Mouse (Mus musculus) ovary, postnatal 10 days (tissue): ENCODE measurements around the gene Ate1.
"Not testable (repeated sequence)": the region's sequence is repeated elsewhere in the genome, so short reads cannot be mapped to it uniquely, and the experiment has no call there.

Experiments
- DNase-seq: peaks from one replicate; pipeline ENCODE4 v3.0.0; 2022; ENCODE audit warnings: low spot score

The Ate1 gene

DNA sequence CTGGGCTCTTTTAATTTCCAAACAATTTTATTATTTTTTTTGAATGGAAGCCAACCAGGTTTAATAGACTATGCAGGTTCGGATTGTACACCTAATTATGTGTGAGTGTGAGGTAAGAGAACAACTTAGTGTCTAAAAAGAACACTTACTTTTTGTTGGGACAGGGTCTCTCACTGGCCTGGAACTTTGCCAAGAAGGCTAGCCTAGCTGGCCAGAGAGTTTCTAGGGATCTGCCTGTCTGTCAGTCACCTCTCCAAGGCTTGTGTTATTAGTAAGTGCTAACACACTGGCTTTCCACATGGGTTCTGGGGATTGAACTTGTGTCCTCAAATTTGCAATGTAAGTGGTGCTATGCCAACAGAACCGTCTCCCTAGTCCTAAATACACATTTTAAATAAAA, 116.8 kb downstream of the Ate1 start:
- DNase-seq = no peak

DNA sequence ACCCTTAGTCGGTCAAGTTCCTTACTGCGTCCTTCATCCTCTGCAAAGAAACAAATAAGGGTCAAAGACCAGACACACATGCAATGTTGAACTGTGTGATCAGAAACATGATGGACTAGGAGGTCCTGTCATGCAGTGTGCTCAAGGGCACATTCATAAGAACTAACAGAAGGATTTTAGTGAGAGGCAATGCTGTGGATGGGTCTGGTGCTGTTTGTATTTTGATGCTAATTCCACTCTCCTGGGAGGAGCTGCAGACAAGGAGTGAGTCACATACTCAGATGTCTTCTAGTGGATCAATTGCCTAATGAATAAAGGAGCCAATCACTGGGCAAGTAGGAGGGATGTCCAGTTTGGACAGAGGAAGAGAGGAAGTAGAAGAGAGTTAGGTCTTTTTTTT, 125.5 kb downstream of the Ate1 start:
- DNase-seq = no peak

DNA sequence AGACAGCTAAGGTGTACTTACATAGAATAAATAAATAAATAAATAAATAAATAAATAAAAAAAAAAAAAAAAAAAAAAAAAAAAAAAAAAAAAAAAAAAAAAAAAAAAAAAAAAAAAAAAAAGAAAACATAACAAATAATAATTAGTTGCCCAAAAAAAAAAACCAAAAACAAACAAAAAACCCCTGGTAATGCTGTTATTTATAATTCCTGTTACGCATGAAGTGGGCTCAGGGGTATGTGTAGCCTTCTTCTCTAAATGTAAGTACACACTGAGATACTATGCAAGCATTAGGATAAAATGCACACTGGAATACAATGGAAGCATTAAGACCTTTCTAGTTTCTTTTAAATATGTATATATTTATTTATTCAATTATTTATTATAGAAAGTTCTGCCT, 130.1 kb downstream of the Ate1 start:
- not testable (repeated sequence) for DNase-seq

DNA sequence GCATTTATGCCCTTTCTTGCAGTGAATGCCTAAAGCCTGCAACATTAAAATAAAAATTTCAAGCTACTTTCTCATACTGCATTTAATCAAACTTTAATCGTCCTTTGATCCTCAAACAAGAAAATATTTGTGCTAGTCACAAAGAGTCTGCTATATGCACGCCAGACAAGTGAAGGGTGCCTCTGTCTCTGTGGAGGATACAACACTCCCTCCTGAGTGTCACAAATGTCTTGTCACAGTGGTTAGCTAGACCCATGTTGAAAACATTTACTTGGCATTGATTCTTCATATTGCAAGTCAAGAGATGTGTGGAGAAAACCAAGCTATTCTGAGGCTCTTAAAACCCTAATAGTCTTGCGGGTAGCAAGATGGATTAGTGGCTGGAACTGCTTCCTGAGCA, 133.9 kb downstream of the Ate1 start:
- no peak for DNase-seq

DNA sequence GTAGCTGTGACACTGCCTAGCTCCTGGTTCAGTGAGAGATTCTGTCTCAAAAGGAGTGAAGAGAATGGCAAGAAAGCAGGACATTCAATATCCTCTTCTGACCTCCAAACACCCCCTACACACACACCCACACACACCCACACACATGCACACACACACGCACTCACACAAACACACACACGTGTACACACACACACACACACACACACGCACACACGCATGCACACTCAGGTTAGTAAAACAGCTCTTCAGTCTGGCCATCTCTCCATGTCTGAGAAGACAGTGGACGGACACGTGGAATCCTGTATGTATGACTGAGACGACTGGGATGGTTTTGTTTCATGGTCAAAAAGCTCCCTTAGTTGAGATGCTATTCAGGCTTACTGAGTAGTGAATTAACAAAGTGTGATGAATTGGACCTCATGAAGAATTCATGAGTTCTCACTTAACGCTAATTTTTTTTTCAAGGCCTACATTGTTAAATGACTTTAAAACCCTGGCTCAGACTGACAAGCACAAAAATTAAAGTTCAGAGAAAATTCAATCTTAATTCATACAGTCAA, 134.4 kb downstream of the Ate1 start:
- DNase-seq = no peak

DNA sequence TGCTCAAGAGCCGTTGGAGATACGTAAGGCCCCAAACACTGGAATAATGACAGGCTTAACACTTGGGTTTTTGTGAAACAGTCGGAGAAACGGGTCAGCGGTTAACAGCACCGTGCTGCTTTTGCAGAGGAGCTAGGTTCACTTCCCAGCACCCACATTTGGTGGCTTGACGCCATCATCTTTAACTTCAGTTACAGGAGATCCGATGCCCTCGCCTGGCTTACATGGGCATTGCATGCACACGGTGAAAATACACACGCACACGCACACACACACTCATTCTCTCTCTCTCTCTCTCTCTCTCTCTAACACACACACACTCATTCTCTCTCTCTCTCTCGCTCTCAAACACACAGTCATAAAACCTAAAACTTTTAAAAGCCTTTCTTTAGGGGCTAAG, 138.0 kb downstream of the Ate1 start:
- no peak for DNase-seq

DNA sequence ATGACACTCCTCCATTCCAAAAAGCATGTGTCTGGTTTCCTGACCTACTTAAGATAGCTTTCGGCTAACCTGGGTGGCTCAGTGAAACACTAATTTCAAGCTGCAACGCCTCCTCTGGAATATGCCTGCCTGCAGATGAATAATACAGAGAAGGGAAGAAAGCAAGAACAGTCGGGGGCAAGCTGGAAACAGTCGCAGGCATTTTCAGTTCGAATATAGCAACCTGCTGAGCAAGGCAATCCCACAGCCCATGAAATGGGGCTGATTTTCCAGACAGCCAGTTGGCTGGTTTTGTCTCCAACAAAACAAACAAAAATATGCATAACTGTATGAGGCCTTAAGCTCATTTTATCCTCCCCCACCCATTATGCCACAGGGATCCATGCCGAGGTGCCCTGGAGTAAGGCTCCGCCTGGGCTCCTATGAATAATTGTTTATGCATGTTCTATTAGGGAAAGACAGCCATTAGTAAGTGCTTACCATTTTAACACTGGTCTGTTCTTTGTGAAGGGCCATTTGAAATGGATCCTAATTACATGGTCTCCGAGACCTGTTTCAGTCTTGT, 138.7 kb downstream of the Ate1 start:
- DNase-seq = no peak

DNA sequence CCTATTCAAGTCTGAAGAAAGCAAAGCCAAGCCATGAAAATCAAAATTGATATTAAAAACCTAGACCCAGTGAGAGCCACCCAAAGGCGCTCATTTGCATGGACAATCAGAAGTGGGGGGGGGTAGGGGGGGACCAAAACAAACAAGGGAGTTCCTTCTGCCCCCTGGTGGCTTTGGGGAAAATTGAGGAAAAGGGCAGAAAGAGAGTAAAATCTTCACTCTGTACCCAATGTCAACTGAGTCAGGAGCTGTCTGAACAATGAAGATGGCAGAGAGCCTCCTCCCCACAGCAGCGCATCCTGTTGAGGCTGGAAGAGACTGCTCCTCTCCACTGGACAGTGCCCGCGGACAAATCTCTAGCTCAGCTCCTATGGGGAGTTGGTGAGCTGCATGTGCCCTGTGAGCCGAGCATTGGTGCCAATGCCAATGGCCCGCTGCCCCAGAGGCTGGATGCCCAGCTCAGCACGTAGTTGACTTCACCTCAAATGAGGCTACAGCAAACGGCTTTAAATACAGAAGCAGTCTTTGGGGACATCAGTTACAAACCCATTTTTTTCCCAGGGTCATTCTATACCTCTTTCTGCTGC, 139.3 kb downstream of the Ate1 start:
- DNase-seq = no peak

DNA sequence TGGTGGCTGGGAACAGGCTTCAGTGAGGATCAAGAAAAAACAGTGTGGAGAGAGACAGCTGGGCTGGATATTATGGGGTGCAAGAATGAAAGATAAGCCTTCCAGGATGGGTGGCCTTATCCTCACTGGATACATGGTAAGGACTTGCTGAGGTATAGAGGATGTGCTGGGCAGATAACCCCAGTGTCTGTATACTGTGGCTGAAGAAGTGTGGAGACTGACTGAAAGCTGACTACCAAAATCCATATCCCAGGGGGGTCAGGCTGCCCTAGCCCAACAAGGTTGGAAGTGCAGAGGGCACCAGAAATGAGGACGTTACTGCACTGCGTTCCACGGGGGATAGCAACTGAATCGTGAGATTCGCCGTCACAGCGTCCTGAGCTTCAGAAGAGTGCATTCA, 139.8 kb downstream of the Ate1 start:
- DNase-seq = no peak

DNA sequence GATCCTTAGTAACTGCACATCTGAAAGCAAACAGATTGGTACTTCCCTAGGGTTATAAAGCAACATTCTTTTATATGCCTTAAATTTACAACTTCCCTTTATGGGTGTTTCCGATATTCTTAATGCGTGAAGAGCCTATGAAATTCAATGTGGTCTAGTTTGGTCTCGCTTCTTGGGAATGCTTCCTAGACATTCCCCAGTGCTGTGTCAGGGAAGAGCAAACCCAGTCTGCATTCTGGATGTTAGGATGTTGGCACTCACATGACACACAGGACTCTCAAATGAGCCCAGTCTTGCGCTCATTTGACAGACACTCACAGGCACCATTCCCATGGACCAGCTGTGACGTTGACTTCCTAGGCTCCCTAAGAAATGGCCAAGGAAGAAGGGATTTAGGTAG, 140.3 kb downstream of the Ate1 start:
- no peak for DNase-seq

DNA sequence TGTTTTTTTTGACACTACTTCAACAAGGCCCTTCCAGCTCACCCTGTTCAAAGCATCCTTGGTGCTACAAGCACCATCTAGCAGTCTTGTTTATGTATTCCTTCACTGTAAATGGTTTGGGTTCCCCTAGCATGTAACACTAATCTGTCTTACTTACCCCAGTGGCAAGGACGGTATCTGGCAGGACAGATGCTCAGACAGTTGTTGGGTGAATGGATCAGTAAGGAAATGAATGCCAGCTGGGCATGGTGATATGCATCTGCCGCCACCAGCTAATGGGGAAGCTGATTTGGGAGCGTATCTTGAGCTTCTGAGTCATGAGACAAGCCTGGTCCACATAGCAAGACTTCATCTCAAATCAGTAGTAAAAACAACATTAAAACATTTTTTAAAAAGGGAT, 141.9 kb downstream of the Ate1 start:
- DNase-seq = no peak

DNA sequence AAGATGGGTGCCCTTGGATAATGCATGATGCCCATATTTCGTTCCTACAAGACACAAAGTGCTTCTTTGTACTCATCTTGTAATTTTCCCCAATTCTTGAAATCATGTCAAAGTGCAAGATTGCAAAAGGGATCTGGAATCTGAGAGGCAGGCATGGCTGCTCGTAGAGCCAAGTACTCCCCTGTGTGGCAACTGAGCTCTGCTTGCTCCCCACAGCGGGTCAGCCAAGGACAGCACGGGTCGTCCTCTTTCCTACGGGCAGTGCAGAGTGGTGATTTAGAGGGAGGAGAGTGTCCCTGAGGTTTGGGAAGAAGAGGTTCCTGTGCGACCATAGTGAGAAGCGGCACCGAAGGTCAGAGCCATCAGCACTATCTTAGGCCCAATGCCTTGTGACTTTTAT, 145.9 kb downstream of the Ate1 start:
- no peak for DNase-seq

DNA sequence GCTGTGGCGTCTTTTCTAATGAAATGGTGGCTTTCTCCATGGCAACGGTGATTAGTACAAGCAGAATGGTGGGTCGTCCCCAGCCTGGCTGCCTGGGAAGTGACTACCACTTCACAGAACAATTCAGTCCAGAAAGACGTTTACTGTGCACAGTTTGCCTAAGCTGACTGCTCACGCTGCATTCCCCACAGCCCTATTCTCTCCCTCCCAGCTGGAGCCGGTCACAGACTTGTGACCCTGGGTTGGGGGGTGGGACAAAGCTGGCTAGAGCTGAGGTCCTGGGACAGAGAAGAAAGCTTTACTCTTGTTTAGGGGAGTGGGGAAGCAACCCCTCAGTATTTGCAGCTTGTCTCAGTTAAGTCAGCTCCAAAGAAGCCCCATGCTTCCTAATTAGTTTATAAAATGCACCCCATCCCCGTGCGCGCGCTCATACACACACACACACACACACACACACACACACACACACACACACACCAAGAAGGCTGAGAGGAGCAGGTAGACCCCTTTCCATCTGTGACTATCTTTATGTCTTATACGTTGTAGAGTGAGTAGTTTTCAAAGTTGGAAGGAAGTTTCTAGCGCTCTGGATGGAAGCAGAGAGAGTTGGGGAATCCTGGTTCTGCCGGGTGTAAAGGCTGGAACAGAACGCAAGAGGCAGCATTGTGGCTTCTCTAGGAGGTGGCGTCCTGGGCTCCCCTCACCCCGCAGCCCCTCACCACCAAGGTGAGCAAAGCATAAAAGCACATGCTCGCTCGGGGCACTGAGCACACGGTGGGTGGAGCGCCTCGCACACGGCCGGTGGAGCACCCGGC, 151.1 kb downstream of the Ate1 start:
- no peak for DNase-seq

DNA sequence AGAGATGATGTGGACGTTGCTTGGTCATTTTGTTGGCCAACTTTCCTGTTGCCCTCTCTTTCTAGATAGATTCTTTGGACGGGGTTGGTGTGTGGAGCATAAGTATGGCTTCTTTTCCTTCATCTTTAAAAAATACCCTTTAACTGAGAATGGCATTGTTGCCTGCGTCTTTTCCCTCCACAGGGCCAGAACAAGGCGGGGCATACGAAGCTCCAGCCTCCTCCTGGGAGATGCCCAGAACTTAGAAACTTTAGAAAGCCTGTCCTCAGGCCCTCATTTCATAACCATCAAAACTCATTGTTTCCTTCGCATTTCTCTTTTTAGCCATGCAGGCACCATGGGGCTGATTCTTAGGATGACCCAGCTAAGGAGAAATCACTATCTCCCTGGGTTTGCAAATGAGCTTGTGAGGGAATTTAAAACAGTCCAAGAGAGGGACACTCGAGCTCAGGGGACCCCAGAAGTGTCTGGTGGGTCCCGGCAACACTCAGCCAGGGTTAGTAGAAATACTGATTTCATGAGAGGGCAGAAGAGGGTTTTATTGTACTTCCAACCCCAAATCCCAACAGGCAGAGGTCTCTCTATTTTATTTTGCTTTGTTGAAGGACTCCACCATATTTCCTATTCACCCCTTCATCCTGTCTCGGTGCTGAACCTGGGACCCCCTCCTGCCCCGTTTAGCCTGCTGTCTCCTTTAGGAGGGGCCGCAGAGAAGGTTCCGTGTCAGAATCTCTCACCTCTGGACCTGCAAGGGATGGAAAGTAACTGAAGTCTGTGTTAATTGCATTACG, 151.9 kb downstream of the Ate1 start:
- no peak for DNase-seq

DNA sequence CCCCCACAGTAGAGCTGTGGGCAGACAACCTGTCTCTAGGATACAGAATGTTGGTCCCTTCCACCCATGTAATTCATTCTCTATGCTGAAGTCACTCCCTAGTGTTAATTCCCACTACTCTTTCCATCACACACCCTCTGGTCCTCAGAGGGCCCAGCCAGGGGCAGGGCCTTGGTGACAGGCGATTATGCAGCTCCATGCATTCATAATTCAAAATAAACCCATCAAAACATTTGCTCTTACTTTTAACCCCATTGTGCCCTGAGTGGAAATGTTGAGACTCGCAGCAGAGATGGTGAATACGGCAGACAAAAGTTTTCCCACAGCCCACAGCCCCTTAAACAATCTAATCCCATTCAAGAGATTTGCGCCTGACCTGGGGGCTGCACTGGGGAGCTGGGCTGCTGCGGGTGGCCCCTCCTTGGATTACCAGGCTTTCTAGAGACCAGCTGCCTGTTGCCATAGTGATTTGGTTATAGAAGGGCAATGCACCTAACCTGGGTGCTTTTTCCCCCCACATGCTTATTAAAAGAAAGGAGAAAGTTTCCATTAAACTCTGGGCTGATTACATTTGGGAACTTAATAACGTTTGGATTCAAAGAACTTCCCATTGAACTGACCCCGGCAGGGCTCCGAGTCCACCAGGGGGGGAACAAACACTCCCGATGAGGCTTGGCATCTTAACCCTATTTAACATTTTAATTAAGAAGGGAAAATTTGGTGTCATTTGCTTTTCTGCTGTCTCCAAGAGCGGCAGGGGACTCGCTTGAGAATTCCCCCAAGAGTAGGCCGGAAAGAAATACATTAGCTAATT, 152.7 kb downstream of the Ate1 start:
- DNase-seq = no peak

DNA sequence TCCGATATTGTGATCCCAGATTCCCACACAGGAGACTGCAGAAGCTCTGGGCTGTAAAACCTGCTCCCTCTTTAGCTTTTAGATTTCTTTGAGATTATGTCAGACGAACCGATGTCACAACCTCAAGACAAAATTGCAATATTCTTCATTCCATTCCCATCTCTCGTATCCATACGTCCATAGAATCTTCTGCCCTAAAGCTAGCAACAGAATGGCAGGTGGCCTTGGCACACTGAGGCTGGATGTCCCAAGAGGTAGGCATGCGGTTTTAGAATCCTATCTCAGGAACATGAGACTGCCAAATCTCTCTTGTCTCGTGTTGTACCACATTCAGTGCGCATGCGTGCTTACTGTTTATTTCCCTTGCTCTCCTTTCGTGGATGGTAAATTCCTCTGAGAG, 154.5 kb downstream of the Ate1 start:
- DNase-seq = no peak
